Comparison of ENCODE assay signal across 7 mouse cellular contexts in the genomic region with DNA sequence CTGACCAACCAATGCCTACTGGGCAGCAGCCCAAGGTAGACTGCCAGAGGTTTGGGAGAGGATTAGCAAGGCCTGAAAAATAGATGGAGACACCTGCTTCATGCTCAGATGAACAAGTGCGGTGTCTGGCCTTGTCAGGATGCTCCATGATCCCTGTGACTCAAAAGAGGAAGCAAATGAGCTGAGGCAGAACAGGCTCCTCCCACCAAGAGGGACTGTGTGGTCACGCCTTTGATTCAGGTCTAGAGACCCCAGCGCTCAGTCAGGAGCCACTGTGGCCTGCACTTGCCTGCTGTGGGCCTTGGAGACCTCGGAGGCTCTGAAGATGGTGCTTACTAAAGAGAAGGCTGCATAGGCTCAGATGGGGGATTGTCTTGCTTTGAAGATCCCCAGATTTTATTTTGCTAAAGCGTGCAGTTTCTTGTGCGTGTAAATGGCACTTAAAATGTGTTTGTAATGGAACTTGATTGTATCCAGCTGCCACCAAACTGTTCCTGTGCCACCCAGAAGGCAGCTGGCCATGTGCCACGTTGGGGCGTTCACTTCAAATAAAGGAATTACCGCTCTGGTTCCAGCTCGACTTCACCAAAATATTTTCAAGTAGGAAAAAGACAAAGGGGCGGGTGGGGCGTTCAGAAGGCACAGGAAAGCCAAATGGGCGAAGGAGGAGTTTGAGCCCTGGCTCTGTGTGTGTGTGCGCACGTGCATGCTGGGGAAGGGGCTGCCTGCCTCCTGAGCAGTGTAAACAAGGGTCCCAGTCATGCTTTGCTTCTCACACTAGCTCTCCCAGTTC. TPM values are rescaled to one million over a fixed set of nuclear protein-coding genes. Genes with fewer than 3 reads are reported as not detected.
DNase-seq lines count a peak whose midpoint lies in the region; ATAC-seq and TF ChIP-seq lines count a peak whose summit lies in the region.

No protein-coding gene starts in this region.

- no peak for TF ChIP-seq RAD21 in MEL (IDR thresholded peaks at IDR 0.05; ENCODE audit: low read depth, low read length)

- H3K27ac ChIP-seq in MEL (ENCODE audit: control insufficient read depth, low read depth, low read length), result no peak overlapping the region
- peak overlapping the region; percentile 85 for H3K27ac ChIP-seq in embryonic facial prominence, embryonic 15.5 days (replicated peaks)
- H3K27ac ChIP-seq in stomach, postnatal 0 days (replicated peaks), result peak overlapping the region; percentile 88

- no peaks in the 10 kb centered on the region for H3K79me2 ChIP-seq in MEL (ENCODE audit: control insufficient read depth, insufficient read depth, low read length, poor library complexity)

- H3K4me2 ChIP-seq in embryonic facial prominence, embryonic 15.5 days (replicated peaks), result peak overlapping the region; percentile 8; the same call in 1 of the 2 replicates
- H3K4me2 ChIP-seq in stomach, postnatal 0 days (replicated peaks; ENCODE audit: low read depth), result no peak overlapping the region

- TF ChIP-seq EP300 in MEL (IDR thresholded peaks at IDR 0.05; ENCODE audit: low read depth in 1 of 2, low read length in 2 of 2), result no peak
- TF ChIP-seq EP300 in stomach, postnatal 0 days (optimal IDR thresholded peaks at IDR 0.05), result peak; percentile 27

- 17% methylated on average over 15 of the region's 15 CpGs for WGBS in embryonic facial prominence, embryonic 15.5 days
- 16% methylated on average over 15 of the region's 15 CpGs for WGBS in stomach, postnatal 0 days

- no peak for TF ChIP-seq CTCF in MEL (IDR thresholded peaks at IDR 0.05 in 2 of 3, conservative IDR thresholded peaks at IDR 0.05 in 1 of 3; ENCODE audit: control insufficient read depth in 1 of 3, insufficient read depth in 1 of 3, low read depth in 2 of 3, low read length in 3 of 3, poor library complexity in 1 of 3, severe bottlenecking in 1 of 3)
- TF ChIP-seq CTCF in stomach, postnatal 0 days (IDR thresholded peaks at IDR 0.05; ENCODE audit: low read depth), result no peak

- H3K36me3 ChIP-seq in MEL (ENCODE audit: control insufficient read depth in 1 of 2, insufficient read depth in 2 of 2, low read length in 2 of 2), result peaks cover 2 to 7% of the 10 kb centered on the region in 2 experiments; a peak in 3 of 4 replicates
- peaks cover 33% of the 10 kb centered on the region for H3K36me3 ChIP-seq in embryonic facial prominence, embryonic 15.5 days
- H3K36me3 ChIP-seq in stomach, postnatal 0 days (ENCODE audit: control insufficient read depth, insufficient read depth, low read length), result peaks cover 9% of the 10 kb centered on the region; the same call in 1 of the 2 replicates

- TF ChIP-seq POLR2A in MEL (IDR thresholded peaks at IDR 0.05; ENCODE audit: control insufficient read depth in 1 of 2, insufficient read depth in 1 of 2, low read depth in 1 of 2, low read length in 2 of 2, poor library complexity in 1 of 2), result no peak

- H3K4me3 ChIP-seq in MEL (ENCODE audit: control insufficient read depth in 1 of 2, insufficient read depth in 1 of 2, low read depth in 2 of 2, low read length in 2 of 2), result no peak overlapping the region
- no peak overlapping the region for H3K4me3 ChIP-seq in embryonic facial prominence, embryonic 15.5 days (replicated peaks)
- no peak overlapping the region for H3K4me3 ChIP-seq in stomach, postnatal 0 days (ENCODE audit: low read depth, low read length)

- no peaks in the 10 kb centered on the region for H3K9me3 ChIP-seq in MEL (replicated peaks; ENCODE audit: insufficient read depth, low read length)
- no peaks in the 10 kb centered on the region for H3K9me3 ChIP-seq in embryonic facial prominence, embryonic 15.5 days (replicated peaks)
- no peaks in the 10 kb centered on the region for H3K9me3 ChIP-seq in stomach, postnatal 0 days (ENCODE audit: control insufficient read depth, low read length)

- H3K27me3 ChIP-seq in MEL (ENCODE audit: control insufficient read depth in 1 of 2, insufficient read depth in 2 of 2, low read length in 2 of 2), result no peaks in the 10 kb centered on the region
- H3K27me3 ChIP-seq in embryonic facial prominence, embryonic 15.5 days, result no peaks in the 10 kb centered on the region
- H3K27me3 ChIP-seq in stomach, postnatal 0 days (ENCODE audit: control insufficient read depth, insufficient read depth, low read length), result no peaks in the 10 kb centered on the region

- no peak overlapping the region for H3K9ac ChIP-seq in MEL (ENCODE audit: control insufficient read depth, low read depth, low read length, poor library complexity, severe bottlenecking)
- H3K9ac ChIP-seq in embryonic facial prominence, embryonic 15.5 days, result no peak overlapping the region
- H3K9ac ChIP-seq in stomach, postnatal 0 days (ENCODE audit: low read length), result no peak overlapping the region; the same call in 1 of the 2 replicates

- DNase-seq in MEL (ENCODE audit: low read depth, low spot score) (peak; percentile 83), R1 (ENCODE audit: low read depth, low spot score) (peak; percentile 44)
- peak; percentile 70 for DNase-seq in heart, postnatal 4 days
- peak; percentile 70 to 79 for DNase-seq in layer of hippocampus, postnatal 10 days (ENCODE audit: low spot score in 2 of 2)
- DNase-seq in stomach, postnatal 0 days (ENCODE audit: low spot score), result peak; percentile 64

- H3K4me1 ChIP-seq in MEL (ENCODE audit: control insufficient read depth in 1 of 2, insufficient read depth in 2 of 2, low read length in 2 of 2), result peaks cover 0 to 10% of the 10 kb centered on the region in 2 experiments; a peak in 2 of 4 replicates
- H3K4me1 ChIP-seq in embryonic facial prominence, embryonic 15.5 days, result peaks cover 24% of the 10 kb centered on the region
- peaks cover 14% of the 10 kb centered on the region for H3K4me1 ChIP-seq in stomach, postnatal 0 days (replicated peaks; ENCODE audit: control insufficient read depth, insufficient read depth)

- ATAC-seq in embryonic facial prominence, embryonic 15.5 days (ENCODE audit: insufficient number of reproducible peaks, low FRiP score, low TSS enrichment, low read depth), result peak; percentile 48
- peak; percentile 90 for ATAC-seq in megakaryocyte, adult 5-6 weeks (ENCODE audit: poor library complexity, severe bottlenecking)
- ATAC-seq in stomach, postnatal 0 days (ENCODE audit: low FRiP score, low TSS enrichment), result peak; percentile 30; the same call in 1 of the 2 replicates

TF ChIP-seq in MEL, 35 proteins besides CTCF, POLR2A, EP300 and RAD21:
- TF ChIP-seq TAL1 (IDR thresholded peaks at IDR 0.05; ENCODE audit: low read length), result no peak
- TF ChIP-seq ELF1 (IDR thresholded peaks at IDR 0.05; ENCODE audit: low read depth, low read length), result no peak
- TF ChIP-seq MAX (IDR thresholded peaks at IDR 0.05; ENCODE audit: low read length), result no peak
- TF ChIP-seq NELFE (IDR thresholded peaks at IDR 0.05; ENCODE audit: low read depth, low read length), result no peak
- TF ChIP-seq TBP (IDR thresholded peaks at IDR 0.05; ENCODE audit: low read depth, low read length), result no peak
- TF ChIP-seq GABPA (IDR thresholded peaks at IDR 0.05; ENCODE audit: low read depth, low read length), result no peak
TF ChIP-seq in MEL: peak in this region for 0.

RNA-seq across cellular contexts. Expression of gene Cyth1, which starts 6.0 kb away (rescaled TPM):
- 12.0 and 13.6 TPM in 2 replicates for total RNA-seq in MEL (2012; rRNA removed)
- polyA plus RNA-seq in MEL (2012; ENCODE audit: insufficient read depth in 1 of 2, insufficient read length in 2 of 2, low read depth in 1 of 2, low replicate concordance in 2 of 2, missing spikeins in 1 of 2), result 10 to 100 TPM in 1 of 2 experiments, not detected in 1; 13.2 TPM
- 19.5 and 20.4 TPM in 2 replicates for polyA plus RNA-seq in embryonic facial prominence, embryonic 15.5 days (2015; fragmentation: Nextera tagmentation; extraction: Ambion mirVana)
- total RNA-seq in heart, postnatal 4 days (2021), result 10 to 100 TPM; 38.3 to 39.1 TPM
- 10 to 100 TPM; 59.3 to 63.5 TPM for total RNA-seq in layer of hippocampus, postnatal 10 days (2021)
- total RNA-seq in megakaryocyte, adult 5-6 weeks (2015), result 15.9 and 21.9 TPM in 2 replicates
- 84.3 and 87.5 TPM in 2 replicates for total RNA-seq in megakaryocyte, adult 5-6 weeks (2017)
- 13.1 and 13.3 TPM in 2 replicates for polyA plus RNA-seq in stomach, postnatal 0 days (2015; fragmentation: Nextera tagmentation; extraction: Ambion mirVana)

RNA-seq across cellular contexts. Expression of gene Usp36, which starts 35.7 kb away (rescaled TPM):
- 21.3 and 24.8 TPM in 2 replicates for total RNA-seq in MEL (2012; rRNA removed)
- polyA plus RNA-seq in MEL (2012; ENCODE audit: insufficient read depth in 1 of 2, insufficient read length in 2 of 2, low read depth in 1 of 2, low replicate concordance in 2 of 2, missing spikeins in 1 of 2), result 10 to 100 TPM; 50.7 to 89.6 TPM
- polyA plus RNA-seq in embryonic facial prominence, embryonic 15.5 days (2015; fragmentation: Nextera tagmentation; extraction: Ambion mirVana), result 23.2 and 25.4 TPM in 2 replicates
- total RNA-seq in heart, postnatal 4 days (2021), result 10 to 100 TPM; 15.5 to 18.7 TPM
- total RNA-seq in layer of hippocampus, postnatal 10 days (2021), result 10 to 100 TPM; 23.2 to 26.7 TPM
- 4.4 and 8.4 TPM in 2 replicates for total RNA-seq in megakaryocyte, adult 5-6 weeks (2015)
- 4.9 and 6.5 TPM in 2 replicates for total RNA-seq in megakaryocyte, adult 5-6 weeks (2017)
- 8.1 and 8.9 TPM in 2 replicates for polyA plus RNA-seq in stomach, postnatal 0 days (2015; fragmentation: Nextera tagmentation; extraction: Ambion mirVana)

Comparison
In these comparisons a context has a peak if more than half of its experiments do, and no peak if none do; other contexts are left out.
1. ATAC-seq: peak in every context shown above with its lines; median percentile 90 in megakaryocyte, adult 5-6 weeks; 48 in embryonic facial prominence, embryonic 15.5 days; 30 in stomach, postnatal 0 days.